Mouse (Mus musculus): ENCODE measurements around the gene Aptx. TPM values are rescaled to one million over a fixed set of nuclear protein-coding genes. Genes with fewer than 3 reads are reported as not detected.

Gene Aptx
- polyA plus RNA-seq, 1 experiment from 2014 or later = 23.1 TPM

- no peak for DNase-seq (ENCODE audit: low read depth, low spot score)
- in situ Hi-C loops (cut with MboI; ENCODE audit: low pct_unique_long_range_greater_than_20kb) = loop anchor here (5.0 kb wide), 2 partner anchors 44 to 384 kb away; no protein-coding TSS in a partner anchor
- TF ChIP-seq CTCF (IDR thresholded peaks at IDR 0.05) = no peak
- POLR2A ChIA-PET = no interaction called here
- CTCF ChIA-PET = no interaction called here
- no peaks in the 10 kb centered on the region for H3K27me3 ChIP-seq
- no peak for ATAC-seq
Measured at GRCm38 (mm10) chr4:40676338-40676737, 26.7 kb downstream of the Aptx start.

GRCm38 (mm10) chr4:40673526-40673925 is 29.5 kb downstream of the Aptx start:
- DNase-seq (ENCODE audit: low read depth, low spot score) = no peak
- in situ Hi-C loops (cut with MboI; ENCODE audit: low pct_unique_long_range_greater_than_20kb) = no loop called here
- CTCF ChIA-PET = no interaction called here
- H3K27me3 ChIP-seq = no peaks in the 10 kb centered on the region
- ATAC-seq = no peak
- TF ChIP-seq CTCF (IDR thresholded peaks at IDR 0.05) = no peak
- POLR2A ChIA-PET = no interaction called here

- ATAC-seq = no peak
- ChIA-PET POLR2A (no interaction called here), CTCF (no interaction called here)
- no peak for DNase-seq (ENCODE audit: low read depth, low spot score)
- TF ChIP-seq CTCF (IDR thresholded peaks at IDR 0.05) = no peak
- in situ Hi-C loops (cut with MboI; ENCODE audit: low pct_unique_long_range_greater_than_20kb) = no loop called here
- no peaks in the 10 kb centered on the region for H3K27me3 ChIP-seq
Measured at GRCm38 (mm10) chr4:40666237-40667012, 36.6 kb downstream of the Aptx start.

DNA sequence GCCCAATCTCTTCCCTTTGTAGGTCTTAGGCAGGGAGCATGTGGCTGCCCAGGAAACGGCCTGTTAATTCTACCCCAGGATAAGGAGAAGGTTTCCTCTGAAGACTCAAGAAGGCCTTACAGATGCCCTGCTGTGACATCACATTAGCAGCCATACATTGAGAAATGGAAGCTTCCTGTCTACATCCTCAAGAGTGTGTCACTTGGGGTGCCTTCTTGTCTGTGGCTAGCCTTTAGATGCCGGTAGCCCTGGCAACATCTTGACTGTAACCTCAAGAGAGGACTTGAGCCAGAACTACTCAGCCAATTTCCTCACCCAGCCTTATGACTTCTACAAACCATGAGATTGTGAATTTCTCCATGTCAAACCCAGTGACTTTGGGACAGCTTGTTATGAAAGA is 51.9 kb downstream of the Aptx start:
- no peak for DNase-seq (ENCODE audit: low read depth, low spot score)
- ChIA-PET POLR2A (no interaction called here), CTCF (interaction anchor here (1.2 kb wide), 1 partner anchor 12 kb away, joined by 3 read pairs; no protein-coding TSS in a partner anchor)
- no peak for TF ChIP-seq CTCF (IDR thresholded peaks at IDR 0.05)
- in situ Hi-C loops (cut with MboI; ENCODE audit: low pct_unique_long_range_greater_than_20kb) = no loop called here
- no peaks in the 10 kb centered on the region for H3K27me3 ChIP-seq
- ATAC-seq = no peak

GRCm38 (mm10) chr4:40649111-40649510 is 53.9 kb downstream of the Aptx start:
- no peak for DNase-seq (ENCODE audit: low read depth, low spot score)
- in situ Hi-C loops (cut with MboI; ENCODE audit: low pct_unique_long_range_greater_than_20kb) = no loop called here
- ATAC-seq = no peak
- H3K27me3 ChIP-seq = no peaks in the 10 kb centered on the region
- CTCF ChIA-PET = interaction anchor here (1.3 kb wide), 1 partner anchor 12 kb away, joined by 3 read pairs; no protein-coding TSS in a partner anchor
- no peak for TF ChIP-seq CTCF (IDR thresholded peaks at IDR 0.05)
- POLR2A ChIA-PET = no interaction called here

DNA sequence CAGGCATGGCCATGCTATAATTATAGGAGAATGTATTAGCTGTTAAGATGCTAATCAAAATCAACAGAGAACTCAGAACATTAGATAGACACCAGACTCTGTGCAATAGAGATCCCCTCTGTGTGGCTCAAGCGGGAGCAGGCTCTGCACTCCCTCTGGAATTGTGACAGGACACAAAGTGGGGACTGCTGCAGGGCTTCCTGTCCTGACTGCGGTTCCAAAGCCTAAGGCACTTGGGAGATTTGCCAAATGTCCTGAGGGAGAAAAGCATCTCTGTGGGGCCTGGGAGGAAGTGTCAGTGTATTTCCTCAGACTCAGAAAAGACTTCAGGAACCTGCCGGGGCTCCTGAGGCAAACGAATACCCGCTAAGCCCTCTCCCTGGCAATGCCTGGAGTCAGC is 59.4 kb downstream of the Aptx start:
- TF ChIP-seq CTCF (IDR thresholded peaks at IDR 0.05) = no peak
- ChIA-PET CTCF (no interaction called here), POLR2A (no interaction called here)
- ATAC-seq (no peak), DNase-seq (ENCODE audit: low read depth, low spot score) (no peak)
- H3K27me3 ChIP-seq = no peaks in the 10 kb centered on the region
- in situ Hi-C loops (cut with MboI; ENCODE audit: low pct_unique_long_range_greater_than_20kb) = no loop called here

- ATAC-seq = no peak
- POLR2A ChIA-PET = no interaction called here
- CTCF ChIA-PET = no interaction called here
- no peak for TF ChIP-seq CTCF (IDR thresholded peaks at IDR 0.05)
- in situ Hi-C loops (cut with MboI; ENCODE audit: low pct_unique_long_range_greater_than_20kb) = no loop called here
- H3K27me3 ChIP-seq = no peaks in the 10 kb centered on the region
- no peak for DNase-seq (ENCODE audit: low read depth, low spot score)
Measured at GRCm38 (mm10) chr4:40640991-40641390, 62.0 kb downstream of the Aptx start.

Other genes with a start within 250 kb of the Aptx start
- not detected for gene Tmem215, start 231.0 kb downstream of the Aptx start, polyA plus RNA-seq (2021)
- 162 TPM for gene Dnaja1, start 19.0 kb upstream of the Aptx start, polyA plus RNA-seq (2021)
- 56.5 TPM for gene Smu1, start 54.7 kb upstream of the Aptx start, polyA plus RNA-seq (2021)
- gene B4galt1, start 150.8 kb upstream of the Aptx start, polyA plus RNA-seq (2021) = 32.1 TPM
- gene Spink4, start 216.9 kb upstream of the Aptx start, polyA plus RNA-seq (2021) = not detected
- 140 TPM for gene Bag1, start 245.1 kb upstream of the Aptx start, polyA plus RNA-seq (2021)
- gene Chmp5, start 245.2 kb upstream of the Aptx start, polyA plus RNA-seq (2021) = 110 TPM

Measured in Patski (cell line).